Mouse (Mus musculus): Measurements from ENCODE around the gene Glrx.

DNA sequence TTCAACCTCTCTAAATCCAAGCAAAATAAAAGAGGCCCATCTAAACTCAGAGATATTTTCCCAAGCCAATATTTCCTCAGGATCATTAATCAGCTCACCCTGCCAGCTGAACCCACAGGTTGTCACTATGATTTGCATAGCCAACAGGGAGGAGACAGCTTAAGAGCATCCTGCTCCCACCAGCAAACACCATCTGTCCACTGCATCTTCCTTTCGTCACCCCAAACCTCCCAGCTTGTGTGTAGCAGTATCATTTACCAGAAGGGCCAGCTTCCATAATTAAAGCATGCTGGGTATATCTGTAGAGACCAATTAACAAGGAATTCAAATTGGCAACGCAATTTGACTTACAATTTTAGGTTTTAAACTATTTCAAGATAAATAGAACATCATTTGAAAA is 40.8 kb downstream of the Glrx start:
- TF ChIP-seq CTCF (IDR thresholded peaks at IDR 0.05; ENCODE audit: low read depth, low read length) (no peak), GATA1 (IDR thresholded peaks at IDR 0.05; ENCODE audit: borderline replicate concordance, low read length) (no peak)

All from G1E (cell line).